Mouse (Mus musculus): Measurements from ENCODE around the gene Daxx.
"Not testable (repeated sequence)": the region's sequence is repeated elsewhere in the genome, so short reads cannot be mapped to it uniquely, and the experiment has no call there.

Daxx gene

GRCm38 (mm10) chr17:33909077-33909868 is at the start of gene Daxx:
TSS of gene Daxx (plus strand) at chr17:33909414.
- peak; percentile 99 to 100 for DNase-seq

GRCm38 (mm10) chr17:33865330-33866030 is 43.7 kb upstream of the Daxx start:
- DNase-seq, result peak; percentile 43 to 65

- DNase-seq, result not testable (repeated sequence)
These were observed 35.7 kb upstream of the Daxx start, which contains the start of gene Gm7029 for GRCm38 (mm10) chr17:33873537-33873936. TSS of gene Gm7029 (plus strand) at chr17:33873837.

GRCm38 (mm10) chr17:33874411-33874810 is 34.8 kb upstream of the Daxx start:
- no peak for DNase-seq

- peak; percentile 22 to 57 for DNase-seq
These were observed 33.4 kb upstream of the Daxx start for GRCm38 (mm10) chr17:33875797-33876196.

- DNase-seq, result not testable (repeated sequence)
These were observed 24.9 kb upstream of the Daxx start for GRCm38 (mm10) chr17:33884320-33884719.

- not testable (repeated sequence) for DNase-seq
These were observed 21.4 kb upstream of the Daxx start for GRCm38 (mm10) chr17:33887802-33888201.

- DNase-seq, result not testable (repeated sequence)
These were observed 21.0 kb upstream of the Daxx start for GRCm38 (mm10) chr17:33888230-33888629.

- not testable (repeated sequence) for DNase-seq
These were observed 19.2 kb upstream of the Daxx start for GRCm38 (mm10) chr17:33889941-33890532.

GRCm38 (mm10) chr17:33890533-33891059 is 18.6 kb upstream of the Daxx start, which contains the start of gene Kifc1:
TSS of gene Kifc1 (minus strand) at chr17:33890661.
- peak; percentile 99 to 100 for DNase-seq

GRCm38 (mm10) chr17:33891357-33891756 is 17.9 kb upstream of the Daxx start:
- DNase-seq, result no peak

GRCm38 (mm10) chr17:33891892-33892291 is 17.3 kb upstream of the Daxx start:
- not testable (repeated sequence) for DNase-seq

GRCm38 (mm10) chr17:33892429-33892828 is 16.8 kb upstream of the Daxx start:
- no peak for DNase-seq

- DNase-seq, result not testable (repeated sequence)
These were observed 16.2 kb upstream of the Daxx start for GRCm38 (mm10) chr17:33893011-33893410.

- peak; percentile 55 to 64 for DNase-seq
These were observed 12.0 kb upstream of the Daxx start for GRCm38 (mm10) chr17:33897114-33897794.

GRCm38 (mm10) chr17:33898193-33898592 is 11.0 kb upstream of the Daxx start:
- DNase-seq, result not testable (repeated sequence)

GRCm38 (mm10) chr17:33899642-33900041 is 9.6 kb upstream of the Daxx start:
- DNase-seq, result no peak

GRCm38 (mm10) chr17:33900281-33900988 is 8.8 kb upstream of the Daxx start:
- no peak for DNase-seq

- no peak for DNase-seq
These were observed 8.3 kb upstream of the Daxx start for GRCm38 (mm10) chr17:33900989-33901314.

- DNase-seq, result no peak
These were observed 7.6 kb upstream of the Daxx start for GRCm38 (mm10) chr17:33901653-33902052.

- DNase-seq, result no peak
These were observed 7.1 kb upstream of the Daxx start for GRCm38 (mm10) chr17:33902079-33902478.

GRCm38 (mm10) chr17:33902491-33902890 is 6.7 kb upstream of the Daxx start:
- DNase-seq, result no peak
